Mouse (Mus musculus): ENCODE results near the gene Ugt1a2. TPM values are rescaled to one million over a fixed set of nuclear protein-coding genes. Genes with fewer than 3 reads are reported as not detected.
"Not testable (repeated sequence)": the region's sequence is repeated elsewhere in the genome, so short reads cannot be mapped to it uniquely, and the experiment has no call there.

Ugt1a2 gene
- 0.10 and 0.17 TPM in 2 replicates for polyA plus RNA-seq (2015; fragmentation: Nextera tagmentation; extraction: Ambion mirVana)

DNA sequence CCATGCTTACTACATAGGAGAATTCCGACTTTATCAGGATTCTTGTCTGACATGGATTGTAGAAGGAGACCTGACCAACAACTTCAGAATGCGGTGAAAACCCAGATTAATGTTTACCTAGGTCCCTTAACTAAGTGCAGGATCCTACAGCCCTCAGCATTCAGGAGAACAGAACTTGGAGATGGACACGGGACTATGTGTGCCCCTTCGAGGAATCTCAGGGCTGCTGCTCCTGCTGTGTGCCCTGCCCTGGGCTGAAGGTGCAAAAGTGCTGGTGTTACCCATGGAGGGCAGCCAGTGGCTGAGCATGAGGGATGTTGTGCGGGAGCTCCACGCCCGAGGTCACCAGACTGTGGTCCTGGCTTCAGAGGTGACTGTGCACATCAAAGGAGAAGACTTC is at the start of gene Ugt1a2:
Ugt1a2 (plus strand) TSS at position 146 of the 400 bp plus-strand sequence.
- Histone ChIP-seq H3K4me2 (no peak within 1 kb of the TSS), H3K9me3 (replicated peaks) (no peaks in the 10 kb centered on the region), H3K4me1 (replicated peaks) (peaks cover 11% of the 10 kb centered on the region), H3K36me3 (replicated peaks) (no peaks in the 10 kb centered on the region), H3K27ac (replicated peaks) (no peak within 1 kb of the TSS), H3K27me3 (peaks cover 3% of the 10 kb centered on the region; the same call in 1 of the 2 replicates), H3K4me3 (replicated peaks) (no peak within 1 kb of the TSS), H3K9ac (no peak within 1 kb of the TSS)
- WGBS (ENCODE audit: insufficient replicate concordance) = 63% methylated on average over 7 of the region's 7 CpGs
- ATAC-seq (ENCODE audit: insufficient read depth) = no peak

DNA sequence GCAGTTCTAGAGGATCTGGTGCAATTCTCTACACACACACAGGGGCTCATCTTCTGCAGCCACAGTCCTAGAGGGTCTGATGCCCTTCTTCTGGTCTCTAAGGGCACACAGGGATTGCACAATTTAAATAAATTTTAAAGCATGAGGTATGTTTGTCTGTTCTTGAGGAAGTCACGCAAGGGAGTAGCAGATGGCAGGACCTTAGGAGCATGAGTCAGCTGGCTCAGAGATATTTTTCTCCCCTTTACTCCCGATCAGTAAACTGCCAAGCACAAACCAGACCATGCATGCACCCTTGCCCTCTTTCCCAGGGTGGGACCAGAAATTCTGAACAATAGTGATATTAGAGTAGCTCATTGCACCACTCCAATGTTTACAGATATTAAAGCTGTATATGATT is 42.0 kb upstream of the Ugt1a2 start:
- no peak overlapping the region for H3K27ac ChIP-seq (replicated peaks)
- H3K36me3 ChIP-seq (replicated peaks) = no peaks in the 10 kb centered on the region
- ATAC-seq (ENCODE audit: insufficient read depth) = no peak
- no peak overlapping the region for H3K4me3 ChIP-seq (replicated peaks)
- H3K9ac ChIP-seq = no peak overlapping the region
- no peaks in the 10 kb centered on the region for H3K27me3 ChIP-seq
- no peaks in the 10 kb centered on the region for H3K9me3 ChIP-seq (replicated peaks)
- no peaks in the 10 kb centered on the region for H3K4me1 ChIP-seq (replicated peaks)
- no peak overlapping the region for H3K4me2 ChIP-seq
- WGBS (ENCODE audit: insufficient replicate concordance) = 47% methylated on average over 2 of the region's 2 CpGs

DNA sequence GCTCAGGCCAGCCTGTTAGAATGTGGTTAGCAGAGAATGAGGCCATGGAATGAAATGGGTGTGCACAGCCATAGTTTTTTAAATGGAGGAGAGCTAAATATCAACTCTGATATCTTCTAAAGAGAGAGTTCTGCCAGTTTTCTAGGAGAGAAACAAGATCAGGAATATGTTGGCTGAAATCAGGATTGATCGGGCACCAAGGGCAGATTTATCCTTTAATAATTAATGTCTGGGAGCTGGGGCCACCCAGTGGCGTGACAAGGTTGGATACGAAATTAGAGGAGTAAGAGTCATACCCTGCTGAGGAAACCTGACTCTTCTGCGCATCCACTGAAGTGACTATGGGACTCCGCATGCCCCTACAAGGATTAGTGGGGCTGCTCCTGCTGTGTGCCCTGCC is 34.7 kb upstream of the Ugt1a2 start, which contains the start of gene Ugt1a5:
Ugt1a5 (plus strand) TSS at position 302 of the 400 bp plus-strand sequence.
- 70% methylated on average over 5 of the region's 5 CpGs for WGBS (ENCODE audit: insufficient replicate concordance)
- no peaks in the 10 kb centered on the region for H3K36me3 ChIP-seq (replicated peaks)
- no peaks in the 10 kb centered on the region for H3K4me1 ChIP-seq (replicated peaks)
- H3K27ac ChIP-seq (replicated peaks) = no peak within 1 kb of the TSS
- H3K27me3 ChIP-seq = no peaks in the 10 kb centered on the region
- no peaks in the 10 kb centered on the region for H3K9me3 ChIP-seq (replicated peaks)
- no peak within 1 kb of the TSS for H3K4me3 ChIP-seq (replicated peaks)
- H3K4me2 ChIP-seq = no peak within 1 kb of the TSS
- H3K9ac ChIP-seq = no peak within 1 kb of the TSS
- ATAC-seq (ENCODE audit: insufficient read depth) = no peak

DNA sequence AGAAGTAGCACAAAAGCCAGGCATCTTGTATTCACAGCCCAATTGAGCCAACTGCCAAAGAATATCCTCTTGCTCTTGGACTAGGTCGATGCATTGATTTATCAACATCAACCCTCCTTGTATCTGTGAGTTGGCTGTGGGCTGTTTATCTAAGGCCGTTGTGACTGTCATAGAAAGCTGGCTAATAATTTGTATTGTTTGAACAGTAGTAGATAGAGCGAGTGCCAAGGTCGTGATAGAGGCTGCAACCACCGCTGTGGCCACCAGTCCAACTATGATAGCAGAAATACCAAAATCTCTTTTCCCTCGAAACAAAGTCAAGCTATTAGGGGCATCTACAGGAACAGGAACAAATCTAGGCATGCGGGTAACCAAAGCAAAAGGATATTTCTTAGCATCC is 28.2 kb upstream of the Ugt1a2 start:
- WGBS (ENCODE audit: insufficient replicate concordance) = 72% methylated on average over 6 of the region's 7 CpGs
- H3K4me3 ChIP-seq (replicated peaks); H3K4me2 ChIP-seq; H3K27me3 ChIP-seq; H3K4me1 ChIP-seq (replicated peaks); H3K9ac ChIP-seq; H3K9me3 ChIP-seq (replicated peaks); H3K36me3 ChIP-seq (replicated peaks); H3K27ac ChIP-seq (replicated peaks); ATAC-seq (ENCODE audit: insufficient read depth): not testable (repeated sequence)

DNA sequence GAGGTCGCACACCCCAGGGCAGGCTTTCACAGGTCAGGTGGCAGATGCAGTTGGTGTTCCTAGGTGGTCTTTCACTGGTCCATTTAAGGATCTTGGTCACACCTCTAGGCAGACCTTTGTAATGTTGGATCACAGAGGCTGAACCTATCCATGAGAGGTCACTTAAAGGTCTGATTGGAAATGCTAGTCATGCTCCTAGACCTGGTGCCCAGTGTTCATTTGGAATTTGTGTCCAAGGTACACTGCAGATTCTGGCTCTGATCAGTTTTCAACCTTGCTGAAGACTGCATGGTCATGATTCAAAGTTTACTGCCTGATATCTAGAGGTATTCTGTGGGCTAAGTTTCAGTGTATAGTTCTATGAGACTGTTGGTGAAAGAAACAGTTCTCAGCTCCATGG is 20.7 kb upstream of the Ugt1a2 start:
- 63% methylated on average over 1 of the region's 1 CpGs for WGBS (ENCODE audit: insufficient replicate concordance)
- no peak overlapping the region for H3K27ac ChIP-seq (replicated peaks)
- no peak for ATAC-seq (ENCODE audit: insufficient read depth)

DNA sequence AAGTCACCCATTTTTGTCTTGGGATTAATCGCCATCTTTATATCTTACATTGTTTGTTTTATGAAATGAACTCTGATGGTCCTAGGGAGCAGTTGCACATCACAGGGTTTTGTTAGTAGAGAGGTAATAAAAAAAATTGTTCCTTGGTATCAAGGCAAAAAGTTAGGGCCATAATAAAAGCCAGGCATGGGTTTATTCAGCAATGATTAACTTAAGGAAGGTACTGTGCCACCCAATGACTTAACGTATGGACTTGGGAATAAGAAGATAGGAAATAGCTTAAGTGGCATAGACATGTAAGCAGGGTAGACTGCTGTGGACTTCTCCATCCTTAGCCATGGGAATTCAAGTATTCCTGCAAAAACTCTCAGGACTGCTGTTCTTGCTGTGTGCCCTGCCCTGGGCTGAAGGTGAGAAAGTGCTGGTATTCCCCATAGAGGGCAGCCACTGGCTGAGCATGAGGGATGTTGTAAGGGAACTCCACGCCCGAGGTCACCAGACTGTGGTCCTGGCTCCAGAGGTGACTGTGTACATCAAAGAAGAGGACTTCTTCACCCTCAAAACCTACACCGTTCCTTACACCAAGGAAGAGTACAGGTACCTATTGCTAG is 14.0 kb upstream of the Ugt1a2 start:
- no peaks in the 10 kb centered on the region; the same call in 1 of the 2 replicates for H3K36me3 ChIP-seq (replicated peaks)
- no peak overlapping the region for H3K4me2 ChIP-seq
- no peak for ATAC-seq (ENCODE audit: insufficient read depth)
- H3K9me3 ChIP-seq (replicated peaks) = no peaks in the 10 kb centered on the region
- H3K9ac ChIP-seq = no peak overlapping the region
- 69% methylated on average over 5 of the region's 5 CpGs for WGBS (ENCODE audit: insufficient replicate concordance)
- H3K27ac ChIP-seq (replicated peaks) = no peak overlapping the region
- H3K4me1 ChIP-seq (replicated peaks) = no peaks in the 10 kb centered on the region
- no peak overlapping the region for H3K4me3 ChIP-seq (replicated peaks)
- H3K27me3 ChIP-seq = no peaks in the 10 kb centered on the region

More for the DNA sequence above, 20.7 kb upstream of the Ugt1a2 start:
- Histone ChIP-seq H3K4me3 (replicated peaks) (no peak overlapping the region), H3K9me3 (replicated peaks) (peaks cover 8% of the 10 kb centered on the region), H3K9ac (no peak overlapping the region), H3K27me3 (no peaks in the 10 kb centered on the region), H3K4me2 (no peak overlapping the region), H3K36me3 (replicated peaks) (peaks cover 12% of the 10 kb centered on the region; the same call in 1 of the 2 replicates), H3K4me1 (replicated peaks) (no peaks in the 10 kb centered on the region)

DNA sequence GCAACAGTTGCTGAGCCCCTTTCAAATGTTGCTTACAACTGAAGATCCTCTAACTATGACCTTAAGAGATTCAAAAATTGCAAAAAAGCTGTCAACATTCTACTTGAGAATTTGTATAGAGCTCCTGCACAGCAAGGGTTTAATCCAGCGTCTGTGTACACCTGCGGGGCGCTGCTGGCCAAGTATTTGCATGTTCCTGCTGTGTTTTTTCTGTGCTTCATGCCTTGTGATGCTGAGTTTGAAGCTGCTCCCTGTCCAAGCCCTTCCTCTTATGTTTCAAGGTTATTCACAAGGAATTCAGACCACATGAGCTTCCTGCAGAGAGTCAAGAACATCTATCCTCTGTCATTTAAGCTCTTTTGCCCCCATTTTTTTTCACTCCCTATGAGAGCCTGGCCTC is 8.3 kb upstream of the Ugt1a2 start:
- no peaks in the 10 kb centered on the region for H3K36me3 ChIP-seq (replicated peaks)
- H3K4me3 ChIP-seq (replicated peaks) = no peak overlapping the region
- no peaks in the 10 kb centered on the region for H3K9me3 ChIP-seq (replicated peaks)
- peaks cover 5% of the 10 kb centered on the region; the same call in 1 of the 2 replicates for H3K27me3 ChIP-seq
- H3K9ac ChIP-seq = no peak overlapping the region
- ATAC-seq (ENCODE audit: insufficient read depth) = no peak
- no peaks in the 10 kb centered on the region for H3K4me1 ChIP-seq (replicated peaks)
- WGBS (ENCODE audit: insufficient replicate concordance) = 62% methylated on average over 3 of the region's 3 CpGs
- no peak overlapping the region for H3K4me2 ChIP-seq
- no peak overlapping the region for H3K27ac ChIP-seq (replicated peaks)

DNA sequence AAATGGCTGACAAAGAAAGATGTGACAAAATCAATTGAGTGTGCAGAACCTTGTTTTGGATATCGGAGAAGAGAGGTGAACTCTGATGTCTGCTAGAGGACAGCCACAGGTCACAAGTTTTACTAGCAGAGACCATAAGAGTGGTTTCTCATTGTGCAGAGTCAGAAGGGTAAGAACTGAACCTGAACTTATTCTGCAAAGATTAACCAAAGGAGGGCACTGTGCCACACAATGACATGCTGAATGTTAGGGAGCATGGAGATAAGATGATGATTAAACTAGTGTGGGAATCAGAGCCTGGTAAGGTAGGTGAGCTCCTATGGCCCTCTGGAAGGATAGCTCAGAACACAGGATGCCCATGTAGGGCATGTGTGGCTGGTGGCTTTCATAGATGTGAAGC is 4.7 kb upstream of the Ugt1a2 start:
- 81% methylated on average over 1 of the region's 1 CpGs for WGBS (ENCODE audit: insufficient replicate concordance)
- ATAC-seq (ENCODE audit: insufficient read depth) = no peak

DNA sequence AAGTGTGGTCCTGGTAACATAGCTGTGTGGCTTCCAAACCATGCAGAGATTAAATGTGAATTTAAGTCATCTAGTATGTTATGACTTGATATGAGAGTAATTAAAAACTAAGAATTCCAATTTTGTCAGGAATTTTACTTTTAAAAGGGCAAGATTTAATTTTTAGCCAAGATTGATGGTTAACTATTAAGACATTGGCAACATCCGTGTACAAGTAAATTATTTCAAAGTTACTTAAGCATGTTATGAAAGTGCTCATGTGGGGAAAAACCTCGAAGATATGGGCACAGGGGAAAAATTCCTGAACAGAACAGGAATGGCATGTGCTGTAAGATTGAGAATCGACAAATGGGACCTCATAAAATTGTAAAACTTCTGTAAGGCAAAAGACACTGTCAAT is 3.0 kb upstream of the Ugt1a2 start:
- Histone ChIP-seq H3K9ac (no peak overlapping the region), H3K4me1 (replicated peaks) (no peaks in the 10 kb centered on the region), H3K27me3 (peaks cover 3% of the 10 kb centered on the region; the same call in 1 of the 2 replicates), H3K9me3 (replicated peaks) (no peaks in the 10 kb centered on the region), H3K4me2 (no peak overlapping the region), H3K27ac (replicated peaks) (no peak overlapping the region), H3K4me3 (replicated peaks) (no peak overlapping the region), H3K36me3 (replicated peaks) (no peaks in the 10 kb centered on the region)
- 49% methylated on average over 3 of the region's 3 CpGs for WGBS (ENCODE audit: insufficient replicate concordance)
- no peak for ATAC-seq (ENCODE audit: insufficient read depth)

More for the DNA sequence above, 4.7 kb upstream of the Ugt1a2 start:
- Histone ChIP-seq H3K4me2 (no peak overlapping the region), H3K27me3 (peaks cover 8% of the 10 kb centered on the region), H3K9me3 (replicated peaks) (no peaks in the 10 kb centered on the region), H3K27ac (replicated peaks) (no peak overlapping the region), H3K4me1 (replicated peaks) (no peaks in the 10 kb centered on the region), H3K9ac (no peak overlapping the region), H3K4me3 (replicated peaks) (no peak overlapping the region), H3K36me3 (replicated peaks) (no peaks in the 10 kb centered on the region)

DNA sequence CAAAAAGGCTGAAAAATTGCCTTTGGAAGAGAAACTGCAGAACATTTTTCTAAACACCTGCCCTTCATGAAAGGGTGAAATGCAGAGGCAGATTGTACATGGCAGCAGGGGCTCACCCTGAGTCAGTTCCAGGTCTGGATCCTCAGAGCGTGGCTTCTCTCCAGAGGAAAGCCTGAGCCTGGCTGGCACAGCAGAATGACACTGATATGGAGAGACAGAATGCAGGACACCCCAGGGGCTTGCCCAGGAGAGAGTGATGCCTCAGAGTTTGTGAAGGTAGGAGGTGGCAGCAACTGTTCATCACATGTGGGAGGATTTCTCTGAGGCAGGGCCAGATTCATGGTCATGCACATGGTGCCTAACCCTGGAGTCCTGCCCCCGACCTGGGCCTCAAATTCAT is 405 bp upstream of the Ugt1a2 start:
- no peaks in the 10 kb centered on the region for H3K36me3 ChIP-seq (replicated peaks)
- no peak for ATAC-seq (ENCODE audit: insufficient read depth)
- H3K9me3 ChIP-seq (replicated peaks) = no peaks in the 10 kb centered on the region
- H3K4me1 ChIP-seq (replicated peaks) = peaks cover 6% of the 10 kb centered on the region
- no peak overlapping the region for H3K4me3 ChIP-seq (replicated peaks)
- no peak overlapping the region for H3K4me2 ChIP-seq
- H3K27ac ChIP-seq (replicated peaks) = no peak overlapping the region
- 54% methylated on average over 2 of the region's 2 CpGs for WGBS (ENCODE audit: insufficient replicate concordance)
- peaks cover 3% of the 10 kb centered on the region; the same call in 1 of the 2 replicates for H3K27me3 ChIP-seq
- no peak overlapping the region for H3K9ac ChIP-seq

DNA sequence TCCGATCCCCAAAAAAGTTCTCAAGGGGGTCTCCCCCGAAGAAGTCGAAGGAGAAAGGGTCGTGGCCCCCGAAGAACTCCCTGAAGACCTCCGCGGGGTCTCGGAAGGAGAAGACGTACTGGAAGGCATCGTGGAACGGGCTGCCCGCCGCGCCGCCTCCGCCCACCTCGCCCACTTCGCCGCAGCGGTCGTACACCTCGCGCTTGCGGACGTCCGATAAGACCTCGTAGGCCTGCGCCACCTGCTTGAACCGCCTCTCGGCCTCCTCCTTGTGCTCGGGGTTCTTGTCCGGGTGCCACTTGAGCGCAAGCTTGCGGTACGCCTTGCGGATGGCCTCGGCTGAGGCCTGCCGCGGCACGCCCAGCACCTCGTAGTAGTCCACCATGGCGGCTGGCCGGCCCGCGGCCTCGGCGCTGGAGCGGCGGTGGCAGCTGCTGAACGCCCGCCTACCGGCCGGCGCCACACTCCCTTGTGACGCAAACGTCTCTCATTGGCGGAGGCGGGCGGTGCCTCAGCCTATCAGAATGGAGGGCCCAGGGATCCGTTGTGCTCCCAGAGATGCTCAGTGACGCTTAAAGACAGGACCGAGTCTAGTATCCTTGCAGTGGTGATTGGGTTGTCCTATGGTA is 5.0 kb downstream of the Ugt1a2 start, which contains the start of gene Dnajb3:
Dnajb3 (minus strand) TSS at position 489 of the 629 bp plus-strand sequence.
- H3K4me3 ChIP-seq (replicated peaks) = peak within 1 kb of the TSS; percentile 68
- peaks cover 42% of the 10 kb centered on the region for H3K4me1 ChIP-seq (replicated peaks)
- ATAC-seq (ENCODE audit: insufficient read depth) = peak; percentile 84
- H3K4me2 ChIP-seq = peak within 1 kb of the TSS; percentile 81
- peak within 1 kb of the TSS; percentile 75 for H3K9ac ChIP-seq
- H3K27ac ChIP-seq (replicated peaks) = peak within 1 kb of the TSS; percentile 91
- WGBS (ENCODE audit: insufficient replicate concordance) = 7% methylated on average over 62 of the region's 62 CpGs
- H3K9me3 ChIP-seq (replicated peaks) = no peaks in the 10 kb centered on the region
- H3K36me3 ChIP-seq (replicated peaks) = no peaks in the 10 kb centered on the region
- H3K27me3 ChIP-seq = peaks cover 3% of the 10 kb centered on the region; the same call in 1 of the 2 replicates

Data from liver, embryonic 15.5 days (tissue).